Mouse (Mus musculus): Measurements from ENCODE around the gene Map3k12. TPM values are rescaled to one million over a fixed set of nuclear protein-coding genes. Genes with fewer than 3 reads are reported as not detected.

The Map3k12 gene
- total RNA-seq, 1 experiment from 2014 or later, result 12.0 TPM

GRCm38 (mm10) chr15:102503447-102503846 lies 13.4 kb downstream of the Map3k12 start, which contains the start of gene Gm10337:
Gm10337 (plus strand) TSS chr15:102503722.
- no peak for DNase-seq

GRCm38 (mm10) chr15:102502254-102502840 lies 14.5 kb downstream of the Map3k12 start:
- DNase-seq, result no peak

GRCm38 (mm10) chr15:102501084-102501814 lies 15.6 kb downstream of the Map3k12 start:
- no peak for DNase-seq

- no peak for DNase-seq
Observed at GRCm38 (mm10) chr15:102500479-102500878, 16.4 kb downstream of the Map3k12 start.

GRCm38 (mm10) chr15:102499851-102500250 lies 17.0 kb downstream of the Map3k12 start:
- no peak for DNase-seq

- no peak for DNase-seq
Observed at GRCm38 (mm10) chr15:102499370-102499769, 17.5 kb downstream of the Map3k12 start.

- DNase-seq, result no peak
Observed at GRCm38 (mm10) chr15:102498322-102498721, 18.5 kb downstream of the Map3k12 start.

- no peak for DNase-seq
Observed at GRCm38 (mm10) chr15:102487664-102488063, 29.2 kb downstream of the Map3k12 start.

GRCm38 (mm10) chr15:102485853-102486252 lies 31.0 kb downstream of the Map3k12 start:
- DNase-seq, result no peak

- DNase-seq, result no peak
Observed at GRCm38 (mm10) chr15:102483136-102483535, 33.7 kb downstream of the Map3k12 start.

- DNase-seq, result no peak
Observed at GRCm38 (mm10) chr15:102474520-102474919, 42.3 kb downstream of the Map3k12 start.

GRCm38 (mm10) chr15:102473246-102473645 lies 43.6 kb downstream of the Map3k12 start:
- DNase-seq, result no peak

- no peak for DNase-seq
Observed at GRCm38 (mm10) chr15:102471727-102472126, 45.1 kb downstream of the Map3k12 start.

- no peak for DNase-seq
Observed at GRCm38 (mm10) chr15:102471295-102471645, 45.6 kb downstream of the Map3k12 start.

GRCm38 (mm10) chr15:102470605-102471294 lies 46.1 kb downstream of the Map3k12 start:
- DNase-seq, result peak; percentile 85

- peak; percentile 96 for DNase-seq
Observed at GRCm38 (mm10) chr15:102470183-102470604, 46.7 kb downstream of the Map3k12 start, which contains the start of gene Pcbp2. Pcbp2 (plus strand) TSS chr15:102470539.

- no peak for DNase-seq
Observed at GRCm38 (mm10) chr15:102468675-102469370, 48.0 kb downstream of the Map3k12 start.

- DNase-seq, result no peak
Observed at GRCm38 (mm10) chr15:102463666-102464065, 53.2 kb downstream of the Map3k12 start.

- DNase-seq, result no peak
Observed at GRCm38 (mm10) chr15:102461430-102462075, 55.3 kb downstream of the Map3k12 start.

- no peak for DNase-seq
Observed at GRCm38 (mm10) chr15:102460971-102461370, 55.9 kb downstream of the Map3k12 start.

- no peak for DNase-seq
Observed at GRCm38 (mm10) chr15:102460409-102460808, 56.5 kb downstream of the Map3k12 start.

GRCm38 (mm10) chr15:102459847-102460246 lies 57.0 kb downstream of the Map3k12 start:
- DNase-seq, result no peak
